Mouse (Mus musculus) gastrocnemius, postnatal 4 days (tissue): ENCODE data around the gene Gm8297. TPM values are rescaled to one million over a fixed set of nuclear protein-coding genes. Genes with fewer than 3 reads are reported as not detected.
"Not testable (repeated sequence)": the region's sequence is repeated elsewhere in the genome, so short reads cannot be mapped to it uniquely, and the experiment has no call there.

Experiments used
- DNase-seq, 2 experiments: peaks; one replicate each; pipeline ENCODE4 v3.0.0; 2021 to 2022; ENCODE audit warnings: low spot score in 2 of 2, mixed read lengths in 2 of 2
- long read RNA-seq, 2 experiments: library from polyadenylated mRNA; stranded (forward); transcript quantifications; one replicate each; pipeline ENCODE4 v2.0.0; 2021
- total RNA-seq, 2 experiments: library from RNA; stranded (reverse); gene quantifications; 2 replicates each; pipeline ENCODE4 v1.2.3; 2021

The Gm8297 gene
- not detected for total RNA-seq
- long read RNA-seq, experiment 1, result 0 reads
- long read RNA-seq, experiment 2, result 0 reads

DNA sequence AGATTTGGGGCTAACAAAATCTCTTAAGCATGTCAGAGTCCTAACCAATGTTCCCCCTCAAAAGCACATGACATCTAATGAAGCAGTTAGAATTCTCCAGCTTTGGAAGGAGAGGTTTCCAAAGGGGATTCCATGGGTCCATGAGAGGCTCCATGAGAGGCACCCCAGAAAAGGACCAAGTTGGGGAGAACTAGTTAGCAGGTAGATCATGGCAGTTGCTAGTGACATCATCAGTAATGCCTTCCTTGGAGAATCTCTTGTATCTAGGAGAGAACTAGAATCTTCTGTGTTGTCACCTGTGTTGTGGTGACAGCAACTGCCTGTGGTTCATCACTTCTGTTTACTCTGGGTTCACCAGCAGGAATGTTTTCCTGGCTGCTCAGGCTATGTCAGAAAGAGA, at the start of gene Gm8297:
TSS of gene Gm8297 (plus strand) at position 301 of the 400 bp plus-strand sequence.
- not testable (repeated sequence) for DNase-seq

GRCm38 (mm10) chr14:5015591-5015990, 31.9 kb downstream of the Gm8297 start, which contains the start of gene Gm3298:
TSS of gene Gm3298 (plus strand) at chr14:5015891.
- DNase-seq, result not testable (repeated sequence)

Other genes starting within 250 kb of the Gm8297 start
- gene Gm9602, start 207.6 kb upstream of the Gm8297 start, total RNA-seq, result not detected
- not detected for gene Gm3269, start 145.8 kb upstream of the Gm8297 start, total RNA-seq
- gene Gm3264, start 128.4 kb upstream of the Gm8297 start, total RNA-seq, result 1 to 10 TPM; 6.1 to 8.6 TPM
- not detected for gene Gm3278, start 91.5 kb upstream of the Gm8297 start, total RNA-seq
- gene Gm3298, start 32.0 kb downstream of the Gm8297 start, total RNA-seq, result not detected
- gene 4930555G01Rik, start 66.7 kb downstream of the Gm8297 start, total RNA-seq, result not detected
- under 1 TPM; 0.74 to 0.78 TPM for gene Gm8281, start 87.1 kb downstream of the Gm8297 start, total RNA-seq
- gene Gm8279, start 147.6 kb downstream of the Gm8297 start, total RNA-seq, result not detected
- not detected for gene Gm3317, start 180.6 kb downstream of the Gm8297 start, total RNA-seq
- gene Gm8271, start 201.9 kb downstream of the Gm8297 start, total RNA-seq, result not detected